ENCODE assay signal across 26 mouse cellular contexts in the genomic region with DNA sequence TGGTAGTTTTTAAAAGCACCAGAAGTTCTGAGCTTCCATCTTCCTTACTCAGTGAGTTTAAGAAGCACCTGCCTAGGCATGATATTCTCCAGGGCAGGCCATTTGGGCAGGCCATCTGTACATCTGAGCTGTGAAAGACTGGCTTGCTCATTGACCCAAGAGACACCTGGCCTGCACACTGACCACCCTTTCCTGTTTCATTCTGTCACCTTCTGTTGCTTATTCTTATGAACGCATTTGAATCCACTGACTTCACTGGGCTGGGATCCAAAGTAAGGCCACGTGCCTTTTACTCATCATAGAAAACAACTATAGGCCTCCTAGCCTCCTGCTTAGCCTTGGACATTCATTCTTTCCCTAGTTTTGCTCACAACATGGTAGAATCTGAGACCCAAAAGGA.
DNase-seq lines count a peak whose midpoint lies in the region; ATAC-seq lines count a peak whose summit lies in the region.
"Had no signal": no experiment of that assay in that cellular context is flagged by ENCODE, and none has a peak within 500 bp of the region (broad histone marks: within the 10 kb centered on the region; RNA-seq: fewer than 3 reads in every experiment).

No protein-coding gene starts in this region.

- DNase-seq in cerebellum, postnatal 4 days (ENCODE audit: low spot score in 2 of 2), result no peak
- DNase-seq in cerebellum, adult 11 months, result peak; percentile 75
- DNase-seq in cerebellum, adult 9-10 months, result peak; percentile 94
- peak; percentile 79 to 83 for DNase-seq in cerebellum, postnatal 36 days
- DNase-seq in left cerebral cortex, postnatal 36 days (ENCODE audit: low spot score in 2 of 2), result no peak
- no peak for DNase-seq in liver
- no peak for DNase-seq in left cerebral cortex, adult 8-10 months (ENCODE audit: low spot score in 2 of 2)
- DNase-seq: adrenal gland, postnatal 14 days; B cell, adult 2 months; gastrocnemius, adult 2 months; gastrocnemius, postnatal 36 days; heart, adult 2 months; heart, postnatal 10 days; kidney, adult 11 months; kidney, postnatal 25 days; left cerebral cortex, postnatal 4 days; lung, embryonic 14.5 days; lung, postnatal 14 days; midbrain, embryonic 14.5 days; right cerebral cortex, postnatal 4 days; thymus, adult 2 months; thymus, postnatal 36 days had no signal

- intact Hi-C loops in left cerebral cortex, postnatal 36 days (cut with DNase I), result no loop called here

- peak; percentile 96 for ATAC-seq in cerebellum, adult (ENCODE audit: insufficient number of reproducible peaks, low FRiP score, low TSS enrichment)
- ATAC-seq: activated CD4-positive, CD25-positive, alpha-beta regulatory T cell, adult 4 months; forebrain, embryonic 15.5 days; inflammation-experienced regulatory T-cells, adult 6 months had no signal

Comparison
In these comparisons a context has a peak if more than half of its experiments do, and no peak if none do; other contexts are left out.
1. DNase-seq: peak in cerebellum, adult 11 months (single experiment), cerebellum, adult 9-10 months (single experiment) and cerebellum, postnatal 36 days (2 of 2); none in cerebellum, postnatal 4 days (0 of 2), left cerebral cortex, postnatal 36 days (0 of 2), liver (single experiment) and left cerebral cortex, adult 8-10 months (0 of 2).